Mouse (Mus musculus) embryonic fibroblast, embryonic 13.5 days (primary cell): ENCODE results near the gene Kcnk10.

Experiments
- CTCF ChIP-seq: IDR thresholded peaks from 2 replicates; pipeline ENCODE4 v1.5.1; 2011; ENCODE audit warnings: mild to moderate bottlenecking, control low read depth, low read length, moderate library complexity, borderline replicate concordance; ENCODE audit not compliant: insufficient read depth
- POLR2A ChIP-seq: IDR thresholded peaks from 2 replicates; pipeline ENCODE4 v1.6.1; 2011; ENCODE audit warnings: low read depth, mild to moderate bottlenecking, control low read depth, low read length, moderate library complexity

DNA sequence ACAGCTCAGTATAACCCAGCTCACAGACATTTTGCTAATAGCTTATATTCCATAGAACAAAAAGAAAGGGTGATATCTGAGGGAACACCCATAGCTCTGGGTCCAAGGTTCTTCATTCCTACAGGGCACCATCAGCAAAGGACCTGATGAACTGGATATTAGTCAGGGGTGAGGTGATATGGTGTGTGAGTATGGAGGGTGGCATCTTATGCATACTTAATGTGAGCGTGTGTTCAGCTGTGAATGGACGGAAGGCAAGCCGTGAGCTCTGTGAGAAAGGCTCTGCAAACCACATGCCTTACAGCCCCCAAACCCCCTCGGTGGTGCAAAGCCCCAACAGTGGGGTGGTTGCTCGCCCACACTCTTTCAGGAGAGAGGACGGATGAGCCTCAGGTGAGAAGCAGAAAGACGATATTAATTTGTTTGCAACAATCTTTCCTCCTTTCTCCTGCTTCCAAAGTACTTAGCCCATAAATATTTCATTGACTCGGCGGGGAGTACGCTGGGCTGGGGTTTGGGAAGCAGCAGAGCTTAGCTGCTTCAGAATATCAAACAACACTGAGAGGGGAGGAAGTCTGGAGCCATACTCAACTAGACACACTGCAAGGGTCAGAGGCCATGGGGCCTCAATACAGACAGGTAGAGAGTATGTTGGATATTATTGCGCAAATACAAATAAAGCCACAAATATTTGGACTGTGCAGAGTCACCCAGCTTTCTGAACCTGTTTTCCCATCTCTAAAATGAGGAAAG lies 76.4 kb downstream of the Kcnk10 start:
- TF ChIP-seq POLR2A: no peak
- TF ChIP-seq CTCF: no peak
